Mouse (Mus musculus): ENCODE results near the gene Ncoa1. TPM values are rescaled to one million over a fixed set of nuclear protein-coding genes. Genes with fewer than 3 reads are reported as not detected.
"Not testable (repeated sequence)": the region's sequence is repeated elsewhere in the genome, so short reads cannot be mapped to it uniquely, and the experiment has no call there.

The Ncoa1 gene
- polyA plus RNA-seq, 1 experiment from 2014 or later = 2.6 TPM

DNA sequence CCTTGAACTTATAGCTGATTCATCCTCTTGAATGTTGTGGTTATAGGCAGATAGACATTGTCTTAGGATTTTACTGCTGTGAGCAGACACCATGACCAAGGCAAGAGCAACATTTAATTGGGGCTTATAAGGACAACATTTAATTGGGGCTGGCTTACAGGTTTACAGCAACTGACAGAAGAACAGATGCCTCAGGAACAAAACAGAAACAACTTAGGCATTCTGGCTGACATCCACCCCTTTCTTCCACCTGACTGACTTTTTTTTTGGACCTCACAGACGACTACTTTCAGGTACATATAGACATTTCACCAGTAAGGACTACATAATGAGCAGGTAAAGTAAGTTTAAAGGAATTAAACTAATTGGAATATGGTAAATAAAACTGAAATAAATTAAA, 105.6 kb downstream of the Ncoa1 start:
- H3K4me2 ChIP-seq = no peak overlapping the region
- WGBS = 78% methylated on average over 1 of the region's 1 CpGs
- no peak overlapping the region for H3K4me3 ChIP-seq (ENCODE audit: low read depth, low read length)
- no peak for DNase-seq (ENCODE audit: low spot score)
- no peaks in the 10 kb centered on the region for H3K36me3 ChIP-seq (ENCODE audit: control insufficient read depth, insufficient read depth, low read length)
- no peak overlapping the region for H3K27ac ChIP-seq (ENCODE audit: low read depth, low read length)
- no peaks in the 10 kb centered on the region for H3K4me1 ChIP-seq (replicated peaks; ENCODE audit: control insufficient read depth, insufficient read depth, low read length)
- H3K9me3 ChIP-seq (ENCODE audit: control insufficient read depth, low read length) = no peaks in the 10 kb centered on the region
- no peaks in the 10 kb centered on the region for H3K27me3 ChIP-seq (replicated peaks; ENCODE audit: control insufficient read depth, insufficient read depth, low read length)
- no peak for ATAC-seq (replicated peaks; ENCODE audit: low FRiP score)
- no peak overlapping the region for H3K9ac ChIP-seq (ENCODE audit: low read depth, low read length)

DNA sequence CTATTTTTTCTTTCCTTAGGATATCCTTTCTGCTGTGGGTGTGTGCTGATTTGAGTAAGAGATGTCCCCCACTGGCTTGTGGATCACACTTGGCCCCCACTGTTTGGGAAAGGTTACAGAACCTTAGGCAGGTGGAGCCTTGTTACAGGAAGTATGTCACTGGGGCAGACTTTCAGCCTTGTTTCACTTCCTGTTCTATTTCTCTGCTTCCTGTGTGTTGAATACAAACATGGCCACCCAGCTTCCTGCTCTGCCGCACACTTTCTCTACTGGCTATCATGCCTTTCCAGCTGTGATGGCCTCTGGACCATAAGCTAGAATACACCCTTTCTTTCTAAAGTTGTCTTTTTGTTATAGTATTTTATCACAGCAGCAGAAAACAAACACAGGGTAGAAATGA, 111.0 kb downstream of the Ncoa1 start:
- H3K27me3 ChIP-seq (replicated peaks; ENCODE audit: control insufficient read depth, insufficient read depth, low read length) = no peaks in the 10 kb centered on the region
- no peaks in the 10 kb centered on the region for H3K4me1 ChIP-seq (replicated peaks; ENCODE audit: control insufficient read depth, insufficient read depth, low read length)
- no peak overlapping the region for H3K4me3 ChIP-seq (ENCODE audit: low read depth, low read length)
- H3K9me3 ChIP-seq (ENCODE audit: control insufficient read depth, low read length) = no peaks in the 10 kb centered on the region
- H3K36me3 ChIP-seq (ENCODE audit: control insufficient read depth, insufficient read depth, low read length) = no peaks in the 10 kb centered on the region
- H3K9ac ChIP-seq (ENCODE audit: low read depth, low read length) = no peak overlapping the region
- WGBS = 80% methylated on average over 1 of the region's 1 CpGs
- ATAC-seq (replicated peaks; ENCODE audit: low FRiP score) (no peak), DNase-seq (ENCODE audit: low spot score) (no peak)
- H3K4me2 ChIP-seq = no peak overlapping the region
- H3K27ac ChIP-seq (ENCODE audit: low read depth, low read length) = no peak overlapping the region

DNA sequence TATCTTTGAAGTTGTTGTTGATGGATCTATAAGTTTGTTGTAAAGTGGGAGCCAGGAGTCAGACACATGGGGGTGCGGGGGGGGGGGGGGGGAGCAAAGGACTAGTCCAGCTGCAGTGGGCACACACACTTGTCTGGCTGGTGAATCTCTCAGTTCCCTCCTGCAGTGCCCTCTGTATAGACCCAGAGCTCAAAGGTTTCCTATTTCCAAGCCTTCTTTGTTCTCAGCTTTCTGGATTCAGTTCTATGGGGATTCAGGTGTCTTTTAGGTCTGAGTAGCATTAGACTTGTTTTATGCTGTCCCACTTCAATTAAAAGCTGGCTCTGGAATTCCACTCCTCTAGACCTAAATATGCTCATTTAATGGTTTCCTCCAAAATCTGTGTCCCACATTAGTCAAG, 117.5 kb downstream of the Ncoa1 start:
- H3K4me1 ChIP-seq (replicated peaks; ENCODE audit: control insufficient read depth, insufficient read depth, low read length) = no peaks in the 10 kb centered on the region
- DNase-seq (ENCODE audit: low spot score) = no peak
- no peak overlapping the region for H3K9ac ChIP-seq (ENCODE audit: low read depth, low read length)
- no peak for ATAC-seq (replicated peaks; ENCODE audit: low FRiP score)
- H3K4me2 ChIP-seq = no peak overlapping the region
- H3K36me3 ChIP-seq (ENCODE audit: control insufficient read depth, insufficient read depth, low read length) = no peaks in the 10 kb centered on the region
- no peak overlapping the region for H3K4me3 ChIP-seq (ENCODE audit: low read depth, low read length)
- no CpG with 5 or more reads among the region's 1 CpGs for WGBS
- no peaks in the 10 kb centered on the region for H3K27me3 ChIP-seq (replicated peaks; ENCODE audit: control insufficient read depth, insufficient read depth, low read length)
- H3K9me3 ChIP-seq (ENCODE audit: control insufficient read depth, low read length) = no peaks in the 10 kb centered on the region
- no peak overlapping the region for H3K27ac ChIP-seq (ENCODE audit: low read depth, low read length)

DNA sequence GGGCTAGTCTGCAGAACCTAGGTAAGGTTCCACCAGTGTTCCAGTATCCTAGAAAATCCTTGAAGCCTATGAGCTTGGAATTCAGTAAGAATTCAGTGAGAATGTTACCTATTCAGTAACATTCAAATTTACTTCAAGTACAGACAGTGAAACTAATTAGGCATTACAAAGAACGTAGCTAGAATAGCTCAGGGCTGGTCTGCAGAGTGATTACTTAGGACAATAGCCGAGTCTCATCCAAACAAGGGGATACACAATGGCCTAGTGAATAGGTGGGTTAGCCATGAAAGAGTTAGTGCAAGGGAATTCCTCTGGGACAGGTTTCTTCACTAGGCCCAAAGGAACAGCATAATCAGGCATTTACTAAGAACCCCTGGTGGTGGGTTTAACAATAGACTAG, 118.3 kb downstream of the Ncoa1 start:
- ATAC-seq (replicated peaks; ENCODE audit: low FRiP score); H3K9me3 ChIP-seq (ENCODE audit: control insufficient read depth, low read length): not testable (repeated sequence)

DNA sequence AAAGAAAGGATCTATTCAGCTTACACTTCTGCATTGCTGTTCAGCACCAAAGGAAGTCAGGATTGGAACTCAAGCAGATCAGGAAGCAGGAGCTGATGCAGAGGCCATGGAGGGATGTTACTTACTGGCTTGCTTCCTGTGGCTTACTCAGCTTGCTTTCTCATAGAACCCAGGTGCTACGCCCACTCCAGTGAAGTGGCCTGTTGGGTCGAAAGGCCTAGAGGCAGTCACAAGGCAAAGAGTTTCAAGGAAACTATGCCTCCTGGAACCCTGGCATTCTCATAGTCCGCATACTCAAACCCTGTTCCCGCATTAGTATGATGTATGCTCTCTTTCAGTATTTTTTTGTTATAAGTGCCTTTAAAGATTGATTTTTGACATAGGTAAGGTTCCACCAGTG, 118.9 kb downstream of the Ncoa1 start:
- no peak for ATAC-seq (replicated peaks; ENCODE audit: low FRiP score)
- WGBS = 84% methylated on average over 4 of the region's 4 CpGs
- H3K9ac ChIP-seq (ENCODE audit: low read depth, low read length) = no peak overlapping the region

More for the DNA sequence above, 118.3 kb downstream of the Ncoa1 start:
- H3K4me2 ChIP-seq; H3K27me3 ChIP-seq (replicated peaks; ENCODE audit: control insufficient read depth, insufficient read depth, low read length); H3K9ac ChIP-seq (ENCODE audit: low read depth, low read length); DNase-seq (ENCODE audit: low spot score); H3K27ac ChIP-seq (ENCODE audit: low read depth, low read length); H3K4me3 ChIP-seq (ENCODE audit: low read depth, low read length); H3K4me1 ChIP-seq (replicated peaks; ENCODE audit: control insufficient read depth, insufficient read depth, low read length); H3K36me3 ChIP-seq (ENCODE audit: control insufficient read depth, insufficient read depth, low read length): not testable (repeated sequence)
- 91% methylated on average over 2 of the region's 2 CpGs for whole genome bisulfite sequencing

DNA sequence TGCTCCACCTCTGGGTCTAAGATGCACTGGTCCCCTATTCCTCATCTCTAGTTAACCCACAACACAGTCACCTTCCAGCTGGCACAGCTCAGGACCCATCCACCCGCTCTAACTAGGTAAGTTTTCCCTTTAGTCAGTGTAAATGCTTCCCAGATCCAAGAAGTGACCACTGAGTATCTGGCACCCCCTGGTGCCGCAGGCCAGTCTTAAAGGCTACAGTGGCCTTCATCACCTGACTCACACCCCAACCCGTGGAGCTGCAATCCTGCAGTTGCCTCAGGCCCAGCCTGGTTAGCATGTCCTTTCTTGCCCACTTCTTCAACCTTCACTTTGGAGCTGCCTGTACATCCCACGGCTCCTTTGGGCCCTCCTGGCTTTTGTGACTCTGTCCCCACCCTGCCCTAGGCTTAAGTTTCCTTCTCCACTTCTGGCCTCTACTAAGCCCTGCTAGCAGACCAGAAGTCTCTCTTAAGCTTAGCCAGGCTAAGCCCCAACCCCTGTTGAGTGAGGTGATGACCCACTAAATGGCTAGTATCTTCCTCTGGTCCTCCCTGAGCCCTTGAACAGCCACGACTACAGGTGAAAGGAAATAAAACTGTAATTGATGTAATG, 120.0 kb downstream of the Ncoa1 start:
- Histone ChIP-seq H3K4me1 (replicated peaks; ENCODE audit: control insufficient read depth, insufficient read depth, low read length) (no peaks in the 10 kb centered on the region), H3K9ac (ENCODE audit: low read depth, low read length) (no peak overlapping the region), H3K9me3 (ENCODE audit: control insufficient read depth, low read length) (no peaks in the 10 kb centered on the region), H3K4me2 (no peak overlapping the region), H3K36me3 (ENCODE audit: control insufficient read depth, insufficient read depth, low read length) (no peaks in the 10 kb centered on the region), H3K4me3 (ENCODE audit: low read depth, low read length) (no peak overlapping the region), H3K27ac (ENCODE audit: low read depth, low read length) (no peak overlapping the region), H3K27me3 (replicated peaks; ENCODE audit: control insufficient read depth, insufficient read depth, low read length) (no peaks in the 10 kb centered on the region)
- 77% methylated on average over 5 of the region's 5 CpGs for WGBS
- DNase-seq (ENCODE audit: low spot score) (no peak), ATAC-seq (replicated peaks; ENCODE audit: low FRiP score) (no peak)

More for the DNA sequence above, 118.9 kb downstream of the Ncoa1 start:
- Histone ChIP-seq H3K27me3 (replicated peaks; ENCODE audit: control insufficient read depth, insufficient read depth, low read length) (no peaks in the 10 kb centered on the region), H3K9me3 (ENCODE audit: control insufficient read depth, low read length) (no peaks in the 10 kb centered on the region), H3K36me3 (ENCODE audit: control insufficient read depth, insufficient read depth, low read length) (no peaks in the 10 kb centered on the region), H3K4me1 (replicated peaks; ENCODE audit: control insufficient read depth, insufficient read depth, low read length) (no peaks in the 10 kb centered on the region), H3K27ac (ENCODE audit: low read depth, low read length) (no peak overlapping the region), H3K4me2 (no peak overlapping the region), H3K4me3 (ENCODE audit: low read depth, low read length) (no peak overlapping the region)
- DNase-seq (ENCODE audit: low spot score) = no peak

DNA sequence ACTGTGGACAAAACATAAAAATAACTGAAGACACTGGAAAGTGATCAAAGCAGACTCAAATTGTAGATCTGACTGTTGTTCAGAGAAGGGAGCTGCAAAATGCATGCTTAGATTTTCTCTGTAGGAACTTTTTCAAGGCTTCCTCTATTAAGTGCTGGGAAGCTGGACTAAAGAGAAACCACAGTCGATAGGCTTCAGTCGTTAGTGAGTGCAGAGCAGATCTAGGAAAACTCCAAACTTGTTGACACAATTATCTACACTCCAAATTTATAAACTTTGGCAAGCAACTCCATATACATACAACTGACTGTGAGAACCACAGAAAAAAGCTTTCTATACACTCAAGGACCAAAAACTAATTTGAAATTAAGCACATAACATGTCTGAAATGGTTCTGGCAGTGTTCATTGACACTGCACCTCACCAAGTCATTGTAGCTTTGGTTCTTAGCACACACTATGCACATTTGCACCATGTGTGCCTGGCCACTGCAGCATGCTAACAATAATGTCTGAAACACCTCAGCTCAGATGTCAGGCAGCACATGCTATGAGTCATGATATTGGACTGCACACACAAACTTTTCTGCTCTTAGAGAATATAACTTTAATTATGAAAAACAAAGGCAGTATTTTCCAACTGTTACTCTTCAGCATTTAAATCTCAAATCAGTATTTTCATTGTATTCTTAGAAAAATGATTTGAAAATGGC, 121.8 kb downstream of the Ncoa1 start:
- Histone ChIP-seq H3K4me3 (ENCODE audit: low read depth, low read length) (no peak overlapping the region), H3K4me2 (no peak overlapping the region), H3K27me3 (replicated peaks; ENCODE audit: control insufficient read depth, insufficient read depth, low read length) (no peaks in the 10 kb centered on the region), H3K27ac (ENCODE audit: low read depth, low read length) (no peak overlapping the region), H3K4me1 (replicated peaks; ENCODE audit: control insufficient read depth, insufficient read depth, low read length) (no peaks in the 10 kb centered on the region), H3K9me3 (ENCODE audit: control insufficient read depth, low read length) (no peaks in the 10 kb centered on the region), H3K36me3 (ENCODE audit: control insufficient read depth, insufficient read depth, low read length) (no peaks in the 10 kb centered on the region), H3K9ac (ENCODE audit: low read depth, low read length) (no peak overlapping the region)
- DNase-seq (ENCODE audit: low spot score) (no peak), ATAC-seq (replicated peaks; ENCODE audit: low FRiP score) (no peak)
- 66% methylated on average over 2 of the region's 2 CpGs for WGBS

DNA sequence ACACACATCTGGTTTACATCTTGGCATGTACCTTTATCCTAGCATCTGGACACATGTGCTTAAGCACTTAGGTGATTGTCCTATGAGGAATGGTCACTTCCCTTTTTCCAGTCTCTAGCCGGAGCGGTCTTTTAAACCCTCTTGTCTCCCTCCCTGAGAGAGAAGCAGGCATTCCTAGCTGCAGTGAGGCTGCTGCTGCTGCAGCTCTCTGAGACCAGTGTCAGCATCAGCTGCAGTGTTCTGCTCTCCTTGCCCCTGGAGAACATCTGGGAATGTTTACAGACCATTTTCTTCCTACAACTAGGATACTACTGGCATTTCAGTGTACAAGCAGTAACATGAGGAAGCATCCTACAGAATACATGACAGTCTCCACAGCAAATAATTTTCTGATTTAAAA, 133.8 kb downstream of the Ncoa1 start:
- 77% methylated on average over 2 of the region's 2 CpGs for WGBS
- no peaks in the 10 kb centered on the region for H3K36me3 ChIP-seq (ENCODE audit: control insufficient read depth, insufficient read depth, low read length)
- no peak overlapping the region for H3K9ac ChIP-seq (ENCODE audit: low read depth, low read length)
- no peaks in the 10 kb centered on the region for H3K9me3 ChIP-seq (ENCODE audit: control insufficient read depth, low read length)
- H3K27ac ChIP-seq (ENCODE audit: low read depth, low read length) = no peak overlapping the region
- no peak overlapping the region for H3K4me2 ChIP-seq
- no peak overlapping the region for H3K4me3 ChIP-seq (ENCODE audit: low read depth, low read length)
- ATAC-seq (replicated peaks; ENCODE audit: low FRiP score) (no peak), DNase-seq (ENCODE audit: low spot score) (no peak)
- no peaks in the 10 kb centered on the region for H3K27me3 ChIP-seq (replicated peaks; ENCODE audit: control insufficient read depth, insufficient read depth, low read length)
- no peaks in the 10 kb centered on the region for H3K4me1 ChIP-seq (replicated peaks; ENCODE audit: control insufficient read depth, insufficient read depth, low read length)

DNA sequence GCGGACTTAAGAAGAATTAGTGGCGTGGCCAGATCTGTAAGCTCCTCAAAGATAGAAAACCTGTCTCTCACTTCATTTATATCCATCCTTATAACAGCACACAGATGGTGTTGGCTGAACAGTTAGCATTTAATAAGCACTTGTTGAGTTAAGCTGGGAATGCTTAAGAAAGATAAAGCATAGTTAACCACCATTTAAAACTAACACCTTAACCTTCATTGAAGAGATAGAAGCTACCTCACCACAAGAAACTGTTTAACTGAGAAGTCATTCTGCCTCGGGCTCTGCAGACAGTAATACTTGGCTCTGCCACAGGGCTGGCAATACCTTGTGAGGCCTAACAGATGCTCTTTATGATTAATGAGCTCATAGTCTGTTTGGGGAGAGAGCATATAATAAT, 134.9 kb downstream of the Ncoa1 start:
- Histone ChIP-seq H3K4me3 (ENCODE audit: low read depth, low read length) (no peak overlapping the region), H3K27me3 (replicated peaks; ENCODE audit: control insufficient read depth, insufficient read depth, low read length) (no peaks in the 10 kb centered on the region), H3K9ac (ENCODE audit: low read depth, low read length) (no peak overlapping the region), H3K4me2 (no peak overlapping the region), H3K4me1 (replicated peaks; ENCODE audit: control insufficient read depth, insufficient read depth, low read length) (no peaks in the 10 kb centered on the region), H3K36me3 (ENCODE audit: control insufficient read depth, insufficient read depth, low read length) (no peaks in the 10 kb centered on the region), H3K9me3 (ENCODE audit: control insufficient read depth, low read length) (no peaks in the 10 kb centered on the region), H3K27ac (ENCODE audit: low read depth, low read length) (no peak overlapping the region)
- ATAC-seq (replicated peaks; ENCODE audit: low FRiP score) (no peak), DNase-seq (ENCODE audit: low spot score) (no peak)
- 66% methylated on average over 3 of the region's 3 CpGs for WGBS
